Mouse (Mus musculus): ENCODE measurements at regions not wholly inside any gene's neighbourhood (a gene's known extent, or its start where the extent isn't known, plus 50 kb on each side); places are given as distances from the start of the nearest gene placed in this dataset.

DNA sequence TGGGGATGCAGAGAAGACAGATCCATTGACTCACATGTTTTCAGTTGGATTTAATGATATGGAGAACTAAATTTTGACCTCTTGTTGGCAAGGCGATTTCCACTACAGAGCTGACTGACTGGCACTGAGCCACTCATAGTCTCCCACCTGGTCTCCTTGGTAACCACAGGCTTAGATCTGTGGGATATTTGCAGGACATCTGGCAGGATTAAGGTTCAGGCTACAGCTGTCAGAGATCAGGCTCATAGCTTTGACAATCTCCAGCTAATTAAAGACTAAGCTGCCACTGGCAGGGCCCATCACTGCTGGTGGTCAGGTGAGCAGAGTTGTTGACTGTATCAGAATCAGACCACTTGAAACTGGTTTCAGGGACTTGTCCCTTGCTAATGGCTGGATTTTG, 595.4 kb downstream of the Sema5a start:
- no peak for TF ChIP-seq EP300 (IDR thresholded peaks at IDR 0.05; ENCODE audit: low read depth)
- TF ChIP-seq CTCF (IDR thresholded peaks at IDR 0.05; ENCODE audit: low read depth) = no peak

Data from liver, postnatal 0 days (tissue).